Mouse (Mus musculus) heart, postnatal 25 days (tissue): Measurements from ENCODE around the gene Pdlim1. TPM values are rescaled to one million over a fixed set of nuclear protein-coding genes. Genes with fewer than 3 reads are reported as not detected.
A peak's percentile ranks its signal among the peaks of the same experiment; 100 is the strongest.

Experiments
- DNase-seq: peaks from one replicate; pipeline ENCODE4 v3.0.0; 2022; ENCODE audit warnings: low spot score
- intact Hi-C: fragments of 180-260 bp; cut with DNase I; formaldehyde crosslinking; loops from one replicate; pipeline ENCODE4 v1.15.1; 2025
- total RNA-seq, 2 experiments: library from RNA; stranded (reverse); gene quantifications; 2 replicates each; pipeline ENCODE4 v1.2.3; 2021

Gene Pdlim1
- total RNA-seq, 2 experiments from 2014 or later: 152 to 164 TPM

GRCm38 (mm10) chr19:40290099-40290724 lies 18.6 kb upstream of the Pdlim1 start:
- no peak for DNase-seq
- intact Hi-C loops: no loop called here

DNA sequence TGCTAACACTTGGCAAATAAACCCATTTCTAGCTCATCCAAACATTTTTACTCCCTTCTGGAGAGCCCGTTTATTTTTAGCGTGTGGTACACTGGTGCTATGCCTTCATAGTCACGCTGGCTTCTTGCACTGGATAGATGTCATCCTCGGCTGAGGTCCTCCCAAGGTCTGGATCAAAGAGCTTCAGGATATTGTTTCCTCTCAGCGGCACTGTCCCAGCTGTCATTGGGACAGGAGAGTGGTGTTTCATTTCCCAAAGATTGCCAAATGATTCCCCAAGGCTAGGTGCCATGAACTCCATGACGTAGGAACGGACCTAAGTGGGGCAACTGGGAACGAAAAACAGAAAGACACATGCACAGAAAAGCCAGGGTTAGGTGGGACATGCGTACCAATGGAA lies 16.8 kb upstream of the Pdlim1 start:
- intact Hi-C loops: no loop called here
- no peak for DNase-seq

- intact Hi-C loops: no loop called here
- DNase-seq: no peak
These were observed 13.1 kb upstream of the Pdlim1 start for GRCm38 (mm10) chr19:40284704-40285103.

DNA sequence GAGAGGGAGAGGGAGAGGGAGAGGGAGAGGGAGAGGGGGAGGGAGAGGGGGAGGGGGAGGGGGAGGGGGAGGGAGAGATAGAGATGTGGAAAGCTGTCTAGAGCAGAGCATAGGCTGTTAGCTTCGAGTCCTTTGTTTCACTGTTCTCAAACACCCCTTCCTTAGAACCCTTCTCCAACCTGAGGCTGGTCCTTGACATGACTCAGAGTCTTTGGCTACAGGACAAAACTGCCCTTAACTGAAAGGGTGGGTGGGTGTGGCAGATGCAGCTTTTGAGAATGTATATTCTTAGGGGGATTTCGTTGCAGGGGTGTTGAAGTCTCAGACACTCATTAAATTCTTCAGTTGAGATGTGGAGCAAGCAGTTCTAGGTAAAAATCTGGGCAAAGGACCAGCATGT lies 11.8 kb upstream of the Pdlim1 start:
- DNase-seq: no peak
- intact Hi-C loops: no loop called here

DNA sequence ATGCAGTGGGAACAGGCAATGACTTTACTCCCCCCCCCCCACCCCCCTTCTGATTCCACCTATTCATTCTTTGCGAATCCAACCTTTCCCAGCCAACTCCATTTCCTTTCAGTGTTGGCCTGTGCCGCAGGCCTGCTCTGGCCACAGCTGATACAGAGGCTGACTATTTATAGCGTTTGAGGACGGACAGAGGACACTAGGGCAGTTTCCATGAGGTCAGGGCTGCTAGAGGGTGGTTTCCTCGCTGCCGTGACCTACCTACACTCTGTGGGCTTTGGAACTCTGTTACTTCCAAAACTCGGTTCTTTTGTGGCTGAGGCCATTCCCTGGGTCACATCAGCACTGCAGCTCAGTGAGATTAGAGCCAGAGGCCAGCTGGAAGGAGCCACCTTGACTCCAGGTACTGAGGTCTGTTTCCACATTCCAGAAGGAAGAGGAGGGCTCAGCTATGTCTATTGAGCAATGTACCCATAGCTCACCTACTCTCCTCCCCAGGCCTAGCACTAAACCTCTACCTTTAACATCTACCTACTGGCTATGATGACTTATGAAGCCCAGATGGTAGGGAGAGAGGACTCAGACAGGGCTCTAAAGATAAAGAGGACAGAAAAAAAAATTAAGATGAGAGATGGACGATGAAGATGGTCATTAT lies 6.9 kb upstream of the Pdlim1 start:
- peak; percentile 42 for DNase-seq
- intact Hi-C loops: loop anchor here (2.0 kb wide), 1 partner anchor 28 kb away; no protein-coding TSS in a partner anchor

DNA sequence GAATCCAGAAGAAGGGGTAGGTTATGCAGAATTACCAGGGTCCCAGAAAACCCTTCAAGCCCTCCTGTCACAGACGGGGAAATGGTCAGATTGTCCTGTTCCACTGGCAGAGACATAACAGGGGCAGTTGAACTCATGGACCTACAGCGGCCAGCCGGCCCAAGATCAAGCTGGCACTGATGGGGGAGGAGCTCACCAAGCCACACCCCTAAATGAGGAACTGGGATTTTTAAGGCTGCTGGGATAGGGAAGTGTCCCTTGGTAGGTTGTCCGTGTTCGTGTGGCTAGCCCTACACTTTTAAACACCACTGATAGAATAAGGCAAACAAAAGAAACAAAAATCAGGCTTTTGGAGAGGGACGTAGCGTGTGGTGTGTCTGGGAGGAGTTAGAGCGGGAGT lies 5.9 kb upstream of the Pdlim1 start:
- intact Hi-C loops: no loop called here
- no peak for DNase-seq

GRCm38 (mm10) chr19:40275401-40276188 lies 4.0 kb upstream of the Pdlim1 start:
- DNase-seq: no peak
- intact Hi-C loops: no loop called here

DNA sequence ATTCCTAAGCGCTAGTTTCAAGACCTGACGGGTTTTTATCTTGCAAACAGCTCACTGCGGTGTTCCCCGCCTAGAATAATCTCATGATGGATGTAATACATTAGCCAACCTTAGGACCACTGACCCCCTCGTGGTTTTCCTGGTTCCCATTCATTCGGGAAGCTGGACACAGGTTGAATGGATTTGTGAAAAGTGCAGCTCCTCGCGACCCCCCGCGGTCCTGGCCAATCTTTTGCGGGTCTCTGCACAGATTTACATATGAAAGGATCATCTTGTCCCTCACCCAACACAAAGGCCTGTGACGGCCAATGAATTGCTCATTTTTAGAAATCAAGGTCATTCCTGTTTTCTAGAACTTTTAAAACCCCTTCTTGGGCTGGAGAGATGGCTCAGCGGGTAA lies 1.0 kb upstream of the Pdlim1 start:
- intact Hi-C loops: loop anchor here (5.0 kb wide), 1 partner anchor 35 kb away; no protein-coding TSS in a partner anchor
- no peak for DNase-seq

DNA sequence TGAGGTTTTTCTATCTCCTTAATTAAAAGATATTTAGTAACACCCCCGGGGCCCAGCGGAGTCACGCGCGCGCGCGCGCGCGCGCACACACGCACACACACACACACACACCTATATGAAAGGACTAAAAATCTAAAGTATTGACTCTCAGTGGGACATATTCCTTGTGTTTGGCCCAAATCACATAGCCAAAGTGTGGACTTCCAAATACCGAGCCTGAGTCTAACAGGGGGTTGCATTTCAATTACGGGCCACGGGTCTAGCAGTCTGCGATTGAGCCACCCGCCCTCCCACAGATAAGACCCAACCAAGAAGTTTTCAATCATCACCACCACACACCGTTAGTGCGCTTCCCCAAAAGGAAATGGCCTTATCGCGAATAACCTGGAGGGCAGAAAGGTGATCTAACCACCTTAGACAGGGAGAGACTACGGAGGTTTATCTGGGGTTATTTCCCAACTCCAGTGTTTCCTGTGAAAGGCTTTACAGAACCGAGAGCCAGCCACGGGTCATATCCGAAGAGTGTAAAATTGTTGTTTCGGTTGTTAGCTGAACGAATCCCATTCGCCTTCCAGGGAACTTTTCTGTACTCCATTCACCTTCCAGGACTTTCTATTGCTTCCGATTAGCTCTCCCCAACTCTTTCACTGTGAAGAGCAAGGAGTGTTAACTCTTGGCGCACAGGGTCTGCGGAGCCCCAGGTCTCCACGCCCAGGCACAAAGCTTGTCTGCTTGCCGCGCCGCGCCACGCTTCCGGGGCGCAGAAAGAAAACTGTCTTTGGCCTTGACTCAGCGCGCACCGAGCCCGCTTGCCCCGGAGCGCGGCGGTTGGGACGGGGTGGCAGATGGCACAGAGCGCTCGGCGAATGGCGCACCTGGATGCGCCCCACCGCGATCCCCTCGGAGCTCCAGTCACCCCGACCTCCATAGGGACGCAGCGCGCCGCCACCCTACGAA lies 1.0 kb downstream of the Pdlim1 start:
- DNase-seq: peak; percentile 23
- intact Hi-C loops: loop anchor here (2.0 to 5.0 kb wide), 3 partner anchors 18 to 36 kb away; no protein-coding TSS in a partner anchor

- intact Hi-C loops: no loop called here
- DNase-seq: no peak
These were observed 2.1 kb downstream of the Pdlim1 start for GRCm38 (mm10) chr19:40269526-40269925.

GRCm38 (mm10) chr19:40268493-40268892 lies 3.1 kb downstream of the Pdlim1 start:
- DNase-seq: no peak
- intact Hi-C loops: no loop called here

- intact Hi-C loops: no loop called here
- DNase-seq: no peak
These were observed 4.3 kb downstream of the Pdlim1 start for GRCm38 (mm10) chr19:40267380-40267779.

DNA sequence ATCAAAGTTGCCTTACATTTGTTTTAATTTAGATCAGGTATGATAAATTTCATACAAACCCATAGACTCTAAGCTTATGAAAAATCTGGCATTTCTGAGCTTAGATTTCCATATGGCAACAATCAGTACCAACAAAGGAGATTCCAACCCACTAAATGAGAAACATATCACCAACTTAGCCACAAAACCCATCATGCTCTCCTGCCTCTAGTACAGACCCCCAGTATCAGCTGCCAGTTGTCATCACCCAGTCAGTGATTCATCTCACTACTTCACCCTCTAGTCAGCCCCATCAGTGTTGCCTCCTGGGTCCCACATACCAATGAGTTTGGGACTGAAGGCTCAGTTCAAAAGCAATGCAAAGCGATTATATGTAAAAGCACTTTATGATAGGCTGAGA lies 12.2 kb downstream of the Pdlim1 start:
- DNase-seq: no peak
- intact Hi-C loops: no loop called here

GRCm38 (mm10) chr19:40257396-40257795 lies 14.2 kb downstream of the Pdlim1 start:
- intact Hi-C loops: no loop called here
- DNase-seq: peak; percentile 10

DNA sequence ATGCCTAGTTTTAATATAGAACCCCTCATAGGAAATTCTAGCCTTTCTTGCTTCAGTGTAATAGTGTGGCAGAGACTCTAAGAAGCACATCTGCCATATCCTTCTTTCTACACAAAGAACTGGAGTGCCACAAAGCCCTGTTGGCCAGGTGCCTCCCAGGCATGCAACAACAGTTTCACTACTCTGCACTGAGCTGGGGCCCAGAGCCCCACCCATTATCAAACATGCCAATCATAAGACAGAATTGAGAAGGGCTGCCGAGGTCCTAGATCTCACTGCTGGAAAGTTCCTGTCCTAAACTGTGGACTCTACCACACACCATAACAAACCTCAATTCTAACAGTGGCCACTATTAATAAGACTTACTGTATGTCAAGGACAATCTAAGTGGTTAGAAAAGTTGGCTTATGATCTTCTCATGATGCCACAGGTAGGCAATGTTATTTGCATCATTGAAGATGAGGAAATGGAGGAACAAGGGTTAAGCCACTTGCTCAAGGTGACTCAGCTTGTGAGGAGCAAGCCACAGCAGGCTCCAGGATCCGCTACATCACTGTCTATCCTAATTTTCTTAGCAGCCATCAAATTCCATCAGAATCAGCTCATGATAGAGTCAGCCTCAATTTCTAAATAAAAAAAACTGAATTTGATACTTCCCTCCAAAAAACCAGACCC lies 15.1 kb downstream of the Pdlim1 start:
- intact Hi-C loops: no loop called here
- DNase-seq: no peak

DNA sequence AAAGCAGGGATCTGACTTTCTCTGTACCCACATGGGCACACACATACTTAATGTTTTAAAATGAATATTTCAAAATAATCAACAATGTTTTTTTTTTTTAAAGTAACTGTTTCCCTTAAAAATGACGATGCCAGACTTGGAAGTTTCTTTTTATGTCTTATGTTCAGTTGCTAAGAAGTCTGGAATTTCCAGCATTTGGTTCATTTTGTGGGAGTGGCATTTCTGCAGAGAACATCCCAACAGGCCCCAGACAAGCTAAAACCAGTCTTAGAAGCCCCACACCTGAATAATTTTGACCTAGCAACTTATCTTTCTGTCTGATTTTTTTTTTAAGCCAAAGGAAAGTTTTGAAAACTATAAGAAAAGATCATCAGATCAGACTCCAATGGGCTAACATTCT lies 16.1 kb downstream of the Pdlim1 start:
- DNase-seq: no peak
- intact Hi-C loops: no loop called here

GRCm38 (mm10) chr19:40254741-40255140 lies 16.9 kb downstream of the Pdlim1 start:
- DNase-seq: no peak
- intact Hi-C loops: no loop called here

GRCm38 (mm10) chr19:40253768-40254167 lies 17.9 kb downstream of the Pdlim1 start:
- no peak for DNase-seq
- intact Hi-C loops: loop anchor here (2.0 kb wide), 1 partner anchor 17 kb away; the partner anchor contains the start of gene Pdlim1

DNA sequence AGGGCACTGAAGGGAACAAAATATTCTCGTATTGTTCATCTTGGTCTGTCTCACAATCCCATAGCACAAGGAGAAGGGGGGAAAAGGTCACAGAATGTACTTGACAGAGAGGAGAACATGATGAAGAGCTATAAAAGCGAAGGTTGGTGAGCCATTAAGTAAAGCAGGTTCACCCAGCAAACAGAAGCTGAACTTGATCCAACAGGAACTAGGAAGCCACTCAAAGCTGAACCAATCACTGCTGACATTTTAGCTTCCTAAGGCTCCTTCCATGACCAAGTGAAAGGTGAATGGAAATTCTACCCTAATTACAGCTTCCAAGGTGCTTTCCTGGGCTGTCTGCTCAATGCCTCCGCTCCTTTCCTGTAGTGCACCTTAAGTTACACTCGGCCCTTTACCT lies 20.5 kb downstream of the Pdlim1 start:
- DNase-seq: no peak
- intact Hi-C loops: no loop called here
